Mouse (Mus musculus): ENCODE measurements around the gene Kif11. TPM values are rescaled to one million over a fixed set of nuclear protein-coding genes. Genes with fewer than 3 reads are reported as not detected.

Gene Kif11
- polyA plus RNA-seq (2014; fragmentation: Nextera tagmentation; extraction: Ambion mirVana) = 40.5 and 41.6 TPM in 2 replicates

- Histone ChIP-seq H3K4me3 (ENCODE audit: low read depth, low read length) (peak within 1 kb of the TSS; percentile 77), H3K9me3 (replicated peaks; ENCODE audit: control insufficient read depth, low read length) (no peaks in the 10 kb centered on the region), H3K4me2 (ENCODE audit: low read length) (peak within 1 kb of the TSS; percentile 69), H3K27me3 (replicated peaks; ENCODE audit: control insufficient read depth, insufficient read depth, low read length) (no peaks in the 10 kb centered on the region), H3K27ac (ENCODE audit: low read depth, low read length) (peak within 1 kb of the TSS; percentile 95), H3K36me3 (ENCODE audit: control insufficient read depth, insufficient read depth, low read length) (no peaks in the 10 kb centered on the region), H3K9ac (ENCODE audit: low read length) (peak within 1 kb of the TSS; percentile 85), H3K4me1 (ENCODE audit: control insufficient read depth, insufficient read depth, low read length) (peaks cover 2% of the 10 kb centered on the region; the same call in 1 of the 2 replicates)
- WGBS = under 1% methylated on average over 73 of the region's 73 CpGs
- ATAC-seq = peak; percentile 99
- peak; percentile 99 for DNase-seq (ENCODE audit: low spot score)
Observed at GRCm38 (mm10) chr19:37375755-37376615, at the start of gene Kif11. Gene Kif11 (plus strand): TSS chr19:37376403.

GRCm38 (mm10) chr19:37327216-37327615 lies 49.0 kb upstream of the Kif11 start:
- 85% methylated on average over 5 of the region's 5 CpGs for WGBS
- H3K27ac ChIP-seq (ENCODE audit: low read depth, low read length) = no peak overlapping the region
- peaks cover 7% of the 10 kb centered on the region for H3K36me3 ChIP-seq (ENCODE audit: control insufficient read depth, insufficient read depth, low read length)
- no peak overlapping the region for H3K4me3 ChIP-seq (ENCODE audit: low read depth, low read length)
- no peak for DNase-seq (ENCODE audit: low spot score)
- no peak for ATAC-seq
- H3K9ac ChIP-seq (ENCODE audit: low read length) = no peak overlapping the region
- no peak overlapping the region for H3K4me2 ChIP-seq (ENCODE audit: low read length)
- H3K4me1 ChIP-seq (ENCODE audit: control insufficient read depth, insufficient read depth, low read length) = no peaks in the 10 kb centered on the region
- H3K9me3 ChIP-seq (replicated peaks; ENCODE audit: control insufficient read depth, low read length) = no peaks in the 10 kb centered on the region
- H3K27me3 ChIP-seq (replicated peaks; ENCODE audit: control insufficient read depth, insufficient read depth, low read length) = no peaks in the 10 kb centered on the region

GRCm38 (mm10) chr19:37332726-37333125 lies 43.5 kb upstream of the Kif11 start:
- WGBS = 94% methylated on average over 4 of the region's 4 CpGs

GRCm38 (mm10) chr19:37333357-37333756 lies 42.8 kb upstream of the Kif11 start:
- no peak overlapping the region for H3K9ac ChIP-seq (ENCODE audit: low read length)
- no peak overlapping the region for H3K27ac ChIP-seq (ENCODE audit: low read depth, low read length)
- ATAC-seq = no peak
- DNase-seq (ENCODE audit: low spot score) = no peak
- H3K4me1 ChIP-seq (ENCODE audit: control insufficient read depth, insufficient read depth, low read length) = no peaks in the 10 kb centered on the region
- H3K4me2 ChIP-seq (ENCODE audit: low read length) = no peak overlapping the region
- H3K36me3 ChIP-seq (ENCODE audit: control insufficient read depth, insufficient read depth, low read length) = no peaks in the 10 kb centered on the region; the same call in 1 of the 2 replicates
- H3K27me3 ChIP-seq (replicated peaks; ENCODE audit: control insufficient read depth, insufficient read depth, low read length) = no peaks in the 10 kb centered on the region
- no peaks in the 10 kb centered on the region for H3K9me3 ChIP-seq (replicated peaks; ENCODE audit: control insufficient read depth, low read length)
- 94% methylated on average over 5 of the region's 5 CpGs for WGBS
- no peak overlapping the region for H3K4me3 ChIP-seq (ENCODE audit: low read depth, low read length)

More at GRCm38 (mm10) chr19:37332726-37333125, 43.5 kb upstream of the Kif11 start:
- H3K27me3 ChIP-seq (replicated peaks; ENCODE audit: control insufficient read depth, insufficient read depth, low read length) = no peaks in the 10 kb centered on the region
- peaks cover 3% of the 10 kb centered on the region; the same call in 1 of the 2 replicates for H3K36me3 ChIP-seq (ENCODE audit: control insufficient read depth, insufficient read depth, low read length)
- no peaks in the 10 kb centered on the region for H3K9me3 ChIP-seq (replicated peaks; ENCODE audit: control insufficient read depth, low read length)
- ATAC-seq = no peak
- no peak overlapping the region for H3K4me2 ChIP-seq (ENCODE audit: low read length)
- H3K4me1 ChIP-seq (ENCODE audit: control insufficient read depth, insufficient read depth, low read length) = no peaks in the 10 kb centered on the region
- no peak for DNase-seq (ENCODE audit: low spot score)
- no peak overlapping the region for H3K9ac ChIP-seq (ENCODE audit: low read length)
- H3K4me3 ChIP-seq (ENCODE audit: low read depth, low read length) = no peak overlapping the region
- no peak overlapping the region for H3K27ac ChIP-seq (ENCODE audit: low read depth, low read length)

GRCm38 (mm10) chr19:37335392-37335791 lies 40.8 kb upstream of the Kif11 start:
- Histone ChIP-seq H3K27me3 (replicated peaks; ENCODE audit: control insufficient read depth, insufficient read depth, low read length) (no peaks in the 10 kb centered on the region), H3K36me3 (ENCODE audit: control insufficient read depth, insufficient read depth, low read length) (no peaks in the 10 kb centered on the region), H3K27ac (ENCODE audit: low read depth, low read length) (no peak overlapping the region), H3K4me1 (ENCODE audit: control insufficient read depth, insufficient read depth, low read length) (no peaks in the 10 kb centered on the region), H3K9ac (ENCODE audit: low read length) (no peak overlapping the region), H3K9me3 (replicated peaks; ENCODE audit: control insufficient read depth, low read length) (no peaks in the 10 kb centered on the region), H3K4me2 (ENCODE audit: low read length) (no peak overlapping the region), H3K4me3 (ENCODE audit: low read depth, low read length) (no peak overlapping the region)
- DNase-seq (ENCODE audit: low spot score) (no peak), ATAC-seq (no peak)
- WGBS = 83% methylated on average over 1 of the region's 1 CpGs

GRCm38 (mm10) chr19:37337752-37338151 lies 38.5 kb upstream of the Kif11 start, which contains the start of gene Ide:
Gene Ide (minus strand): TSS chr19:37337852.
- whole genome bisulfite sequencing = 75% methylated on average over 4 of the region's 4 CpGs
- Histone ChIP-seq H3K27ac (ENCODE audit: low read depth, low read length) (no peak within 1 kb of the TSS), H3K9me3 (replicated peaks; ENCODE audit: control insufficient read depth, low read length) (no peaks in the 10 kb centered on the region), H3K4me2 (ENCODE audit: low read length) (no peak within 1 kb of the TSS), H3K36me3 (ENCODE audit: control insufficient read depth, insufficient read depth, low read length) (no peaks in the 10 kb centered on the region), H3K27me3 (replicated peaks; ENCODE audit: control insufficient read depth, insufficient read depth, low read length) (no peaks in the 10 kb centered on the region), H3K9ac (ENCODE audit: low read length) (no peak within 1 kb of the TSS), H3K4me1 (ENCODE audit: control insufficient read depth, insufficient read depth, low read length) (no peaks in the 10 kb centered on the region), H3K4me3 (ENCODE audit: low read depth, low read length) (no peak within 1 kb of the TSS)
- ATAC-seq = no peak
- DNase-seq (ENCODE audit: low spot score) = no peak

GRCm38 (mm10) chr19:37340495-37340894 lies 35.7 kb upstream of the Kif11 start:
- no peak for DNase-seq (ENCODE audit: low spot score)
- no peaks in the 10 kb centered on the region for H3K27me3 ChIP-seq (replicated peaks; ENCODE audit: control insufficient read depth, insufficient read depth, low read length)
- no peak overlapping the region for H3K4me2 ChIP-seq (ENCODE audit: low read length)
- WGBS = 66% methylated on average over 5 of the region's 5 CpGs
- no peak overlapping the region for H3K27ac ChIP-seq (ENCODE audit: low read depth, low read length)
- no peak overlapping the region for H3K4me3 ChIP-seq (ENCODE audit: low read depth, low read length)
- no peaks in the 10 kb centered on the region for H3K36me3 ChIP-seq (ENCODE audit: control insufficient read depth, insufficient read depth, low read length)
- H3K9ac ChIP-seq (ENCODE audit: low read length) = no peak overlapping the region
- H3K4me1 ChIP-seq (ENCODE audit: control insufficient read depth, insufficient read depth, low read length) = no peaks in the 10 kb centered on the region
- no peak for ATAC-seq
- H3K9me3 ChIP-seq (replicated peaks; ENCODE audit: control insufficient read depth, low read length) = no peaks in the 10 kb centered on the region

GRCm38 (mm10) chr19:37340931-37341330 lies 35.3 kb upstream of the Kif11 start:
- Histone ChIP-seq H3K4me1 (ENCODE audit: control insufficient read depth, insufficient read depth, low read length) (no peaks in the 10 kb centered on the region), H3K9me3 (replicated peaks; ENCODE audit: control insufficient read depth, low read length) (no peaks in the 10 kb centered on the region), H3K36me3 (ENCODE audit: control insufficient read depth, insufficient read depth, low read length) (no peaks in the 10 kb centered on the region), H3K27ac (ENCODE audit: low read depth, low read length) (no peak overlapping the region), H3K4me2 (ENCODE audit: low read length) (no peak overlapping the region), H3K4me3 (ENCODE audit: low read depth, low read length) (no peak overlapping the region), H3K27me3 (replicated peaks; ENCODE audit: control insufficient read depth, insufficient read depth, low read length) (no peaks in the 10 kb centered on the region), H3K9ac (ENCODE audit: low read length) (no peak overlapping the region)
- WGBS = 94% methylated on average over 5 of the region's 5 CpGs
- no peak for DNase-seq (ENCODE audit: low spot score)
- ATAC-seq = no peak

- 81% methylated on average over 5 of the region's 5 CpGs for WGBS
- Histone ChIP-seq H3K4me1 (ENCODE audit: control insufficient read depth, insufficient read depth, low read length) (no peaks in the 10 kb centered on the region), H3K4me2 (ENCODE audit: low read length) (no peak overlapping the region), H3K4me3 (ENCODE audit: low read depth, low read length) (no peak overlapping the region), H3K27ac (ENCODE audit: low read depth, low read length) (no peak overlapping the region), H3K9me3 (replicated peaks; ENCODE audit: control insufficient read depth, low read length) (no peaks in the 10 kb centered on the region), H3K27me3 (replicated peaks; ENCODE audit: control insufficient read depth, insufficient read depth, low read length) (no peaks in the 10 kb centered on the region), H3K9ac (ENCODE audit: low read length) (no peak overlapping the region), H3K36me3 (ENCODE audit: control insufficient read depth, insufficient read depth, low read length) (no peaks in the 10 kb centered on the region)
- ATAC-seq = no peak
- DNase-seq (ENCODE audit: low spot score) = no peak
Observed at GRCm38 (mm10) chr19:37343899-37344298, 32.3 kb upstream of the Kif11 start.
